Mouse (Mus musculus): Measurements from ENCODE around the gene Vwa3b. TPM values are rescaled to one million over a fixed set of nuclear protein-coding genes. Genes with fewer than 3 reads are reported as not detected.

Vwa3b gene
- polyA plus RNA-seq, 1 experiment from 2014 or later: 0.80 TPM

DNA sequence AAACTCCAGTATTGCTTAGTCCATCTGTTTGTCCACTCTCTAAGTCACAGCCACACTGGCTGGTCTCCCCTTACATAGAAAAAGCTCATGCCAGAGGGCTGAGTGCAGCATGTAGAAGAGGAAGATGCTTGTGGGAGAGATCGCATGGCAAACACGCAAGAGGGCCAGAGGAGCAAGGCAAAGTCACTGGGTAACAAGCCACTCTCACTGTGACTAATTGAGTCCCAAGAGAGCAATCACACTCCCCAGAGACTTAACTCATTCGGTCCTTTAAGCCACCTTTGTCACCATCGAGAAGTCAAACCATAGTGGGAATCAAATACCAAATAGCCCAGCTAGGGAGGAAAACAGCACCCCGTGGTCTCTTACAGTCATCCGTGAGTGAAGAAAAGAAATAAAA is 38.2 kb upstream of the Vwa3b start:
- no peak overlapping the region for H3K27ac ChIP-seq (ENCODE audit: low read depth, low read length)
- no peak overlapping the region for H3K9ac ChIP-seq (ENCODE audit: low read depth, low read length)
- ATAC-seq (ENCODE audit: low FRiP score): no peak
- no peaks in the 10 kb centered on the region for H3K27me3 ChIP-seq (ENCODE audit: control insufficient read depth, insufficient read depth, low read length)
- H3K4me1 ChIP-seq (replicated peaks; ENCODE audit: control insufficient read depth, insufficient read depth, low read length): no peaks in the 10 kb centered on the region
- no peaks in the 10 kb centered on the region for H3K9me3 ChIP-seq (ENCODE audit: control insufficient read depth, low read length)
- H3K36me3 ChIP-seq (ENCODE audit: control insufficient read depth, insufficient read depth, low read length): no peaks in the 10 kb centered on the region
- H3K4me2 ChIP-seq (replicated peaks; ENCODE audit: low read depth, low read length): no peak overlapping the region
- WGBS: 85% methylated on average over 6 of the region's 6 CpGs
- no peak for DNase-seq (ENCODE audit: low spot score)
- no peak overlapping the region for H3K4me3 ChIP-seq (ENCODE audit: low read depth, low read length)

DNA sequence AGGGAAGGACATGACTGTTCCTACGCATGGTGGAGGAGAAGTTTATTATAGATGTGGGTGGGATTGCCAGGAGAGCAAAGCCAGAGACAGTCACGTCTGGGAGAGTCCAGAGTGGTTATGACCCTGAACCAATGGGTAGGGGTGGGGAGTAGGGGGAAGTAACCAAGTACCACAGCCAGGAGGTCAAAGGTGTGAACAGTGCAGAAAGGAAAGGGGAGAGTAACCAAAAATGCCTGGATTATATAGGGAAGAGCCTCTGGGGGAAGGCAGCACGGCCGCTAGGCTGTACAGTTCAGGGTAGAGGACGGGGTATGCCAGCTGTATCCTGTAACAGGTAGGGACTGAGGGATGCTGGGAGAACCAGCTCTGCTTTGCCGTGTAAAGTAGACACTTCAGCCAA is 37.8 kb upstream of the Vwa3b start:
- ATAC-seq (ENCODE audit: low FRiP score) (no peak), DNase-seq (ENCODE audit: low spot score) (no peak)
- Histone ChIP-seq H3K27me3 (ENCODE audit: control insufficient read depth, insufficient read depth, low read length) (no peaks in the 10 kb centered on the region), H3K4me3 (ENCODE audit: low read depth, low read length) (no peak overlapping the region), H3K9me3 (ENCODE audit: control insufficient read depth, low read length) (no peaks in the 10 kb centered on the region), H3K27ac (ENCODE audit: low read depth, low read length) (no peak overlapping the region), H3K4me1 (replicated peaks; ENCODE audit: control insufficient read depth, insufficient read depth, low read length) (no peaks in the 10 kb centered on the region), H3K36me3 (ENCODE audit: control insufficient read depth, insufficient read depth, low read length) (no peaks in the 10 kb centered on the region), H3K4me2 (replicated peaks; ENCODE audit: low read depth, low read length) (no peak overlapping the region), H3K9ac (ENCODE audit: low read depth, low read length) (no peak overlapping the region)
- WGBS: 84% methylated on average over 6 of the region's 6 CpGs

DNA sequence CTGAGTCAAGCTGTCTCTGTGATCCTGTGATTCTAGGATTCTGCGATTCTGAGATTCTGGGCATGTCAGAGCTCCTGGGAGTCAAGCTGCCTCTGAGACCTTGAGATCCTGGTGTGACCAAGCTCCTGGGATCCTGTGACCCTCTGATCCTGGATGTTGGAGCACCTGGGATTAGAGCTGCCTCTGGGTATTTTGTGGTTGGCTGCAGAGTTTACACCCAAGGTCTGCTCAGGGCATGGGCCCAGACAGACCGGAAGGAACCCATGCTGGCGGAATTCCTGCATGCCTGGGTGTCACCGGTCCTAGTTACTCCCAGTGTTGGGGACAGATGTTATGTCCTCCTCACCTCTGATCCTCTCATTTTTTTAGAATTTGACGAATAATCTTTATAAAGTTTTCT is 32.1 kb upstream of the Vwa3b start:
- ATAC-seq (ENCODE audit: low FRiP score) (no peak), DNase-seq (ENCODE audit: low spot score) (no peak)
- H3K27me3 ChIP-seq (ENCODE audit: control insufficient read depth, insufficient read depth, low read length): no peaks in the 10 kb centered on the region
- no peak overlapping the region for H3K4me2 ChIP-seq (replicated peaks; ENCODE audit: low read depth, low read length)
- H3K36me3 ChIP-seq (ENCODE audit: control insufficient read depth, insufficient read depth, low read length): no peaks in the 10 kb centered on the region
- WGBS: 91% methylated on average over 5 of the region's 5 CpGs
- no peak overlapping the region for H3K9ac ChIP-seq (ENCODE audit: low read depth, low read length)
- H3K27ac ChIP-seq (ENCODE audit: low read depth, low read length): no peak overlapping the region
- no peaks in the 10 kb centered on the region for H3K4me1 ChIP-seq (replicated peaks; ENCODE audit: control insufficient read depth, insufficient read depth, low read length)
- H3K9me3 ChIP-seq (ENCODE audit: control insufficient read depth, low read length): no peaks in the 10 kb centered on the region
- H3K4me3 ChIP-seq (ENCODE audit: low read depth, low read length): no peak overlapping the region

DNA sequence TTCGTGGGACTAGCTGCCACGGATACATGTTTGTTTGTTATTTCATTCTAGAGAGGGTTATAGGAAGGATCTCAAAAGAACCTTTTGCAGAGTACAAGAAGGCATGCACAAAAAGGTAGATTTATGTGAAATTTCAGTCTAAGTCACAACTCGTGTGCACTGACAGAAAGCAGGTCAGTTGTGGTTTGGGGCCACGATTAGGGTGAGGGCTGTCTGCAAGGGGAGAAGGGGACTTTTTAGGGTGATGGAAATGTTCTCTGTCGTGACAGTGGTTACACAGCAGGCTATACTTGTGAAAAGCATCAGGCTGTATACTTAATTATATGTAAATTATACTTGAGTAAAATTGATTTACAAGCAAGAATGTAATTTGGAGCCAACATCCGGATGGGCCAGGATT is 30.6 kb upstream of the Vwa3b start:
- no peak overlapping the region for H3K27ac ChIP-seq (ENCODE audit: low read depth, low read length)
- no peak overlapping the region for H3K4me2 ChIP-seq (replicated peaks; ENCODE audit: low read depth, low read length)
- no peak overlapping the region for H3K9ac ChIP-seq (ENCODE audit: low read depth, low read length)
- H3K36me3 ChIP-seq (ENCODE audit: control insufficient read depth, insufficient read depth, low read length): no peaks in the 10 kb centered on the region
- ATAC-seq (ENCODE audit: low FRiP score) (no peak), DNase-seq (ENCODE audit: low spot score) (no peak)
- WGBS: 79% methylated on average over 6 of the region's 6 CpGs
- no peaks in the 10 kb centered on the region for H3K27me3 ChIP-seq (ENCODE audit: control insufficient read depth, insufficient read depth, low read length)
- H3K9me3 ChIP-seq (ENCODE audit: control insufficient read depth, low read length): no peaks in the 10 kb centered on the region
- no peaks in the 10 kb centered on the region for H3K4me1 ChIP-seq (replicated peaks; ENCODE audit: control insufficient read depth, insufficient read depth, low read length)
- no peak overlapping the region for H3K4me3 ChIP-seq (ENCODE audit: low read depth, low read length)

DNA sequence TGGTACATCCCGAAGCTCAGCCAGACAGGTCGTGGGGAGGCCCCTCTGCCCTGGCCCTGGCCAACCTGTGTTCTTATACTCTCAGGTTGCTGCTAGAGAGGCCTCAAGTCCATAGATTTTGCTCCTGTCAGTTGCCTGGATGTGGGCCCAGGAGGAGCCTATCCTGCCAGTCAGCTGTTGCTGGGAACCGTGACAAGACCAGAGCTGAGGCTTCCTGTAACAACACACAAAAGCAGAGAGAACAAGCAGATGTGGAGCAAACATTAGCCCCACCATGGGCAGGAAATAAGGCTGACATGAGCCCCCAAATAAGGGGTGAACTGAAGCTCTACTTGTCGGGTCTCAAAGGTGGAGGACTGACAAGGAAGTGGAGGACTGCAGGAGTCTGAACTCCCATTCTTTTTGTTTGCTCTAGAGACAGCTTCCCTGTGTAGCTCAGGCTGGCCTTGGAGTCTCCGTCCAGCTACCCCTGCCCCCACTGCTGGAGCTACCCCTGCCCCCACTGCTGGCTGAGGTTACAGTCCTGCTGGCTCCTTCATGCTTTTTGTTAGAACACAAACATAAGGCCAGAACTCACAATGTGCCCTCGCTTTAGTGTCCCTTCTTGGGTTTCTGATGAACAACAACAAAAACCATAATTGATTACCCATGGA is 29.7 kb upstream of the Vwa3b start:
- Histone ChIP-seq H3K36me3 (ENCODE audit: control insufficient read depth, insufficient read depth, low read length) (no peaks in the 10 kb centered on the region), H3K4me2 (replicated peaks; ENCODE audit: low read depth, low read length) (no peak overlapping the region), H3K4me1 (replicated peaks; ENCODE audit: control insufficient read depth, insufficient read depth, low read length) (no peaks in the 10 kb centered on the region), H3K27ac (ENCODE audit: low read depth, low read length) (no peak overlapping the region), H3K9me3 (ENCODE audit: control insufficient read depth, low read length) (no peaks in the 10 kb centered on the region), H3K27me3 (ENCODE audit: control insufficient read depth, insufficient read depth, low read length) (no peaks in the 10 kb centered on the region), H3K4me3 (ENCODE audit: low read depth, low read length) (no peak overlapping the region), H3K9ac (ENCODE audit: low read depth, low read length) (no peak overlapping the region)
- ATAC-seq (ENCODE audit: low FRiP score) (no peak), DNase-seq (ENCODE audit: low spot score) (no peak)
- 50% methylated on average over 6 of the region's 6 CpGs for WGBS

DNA sequence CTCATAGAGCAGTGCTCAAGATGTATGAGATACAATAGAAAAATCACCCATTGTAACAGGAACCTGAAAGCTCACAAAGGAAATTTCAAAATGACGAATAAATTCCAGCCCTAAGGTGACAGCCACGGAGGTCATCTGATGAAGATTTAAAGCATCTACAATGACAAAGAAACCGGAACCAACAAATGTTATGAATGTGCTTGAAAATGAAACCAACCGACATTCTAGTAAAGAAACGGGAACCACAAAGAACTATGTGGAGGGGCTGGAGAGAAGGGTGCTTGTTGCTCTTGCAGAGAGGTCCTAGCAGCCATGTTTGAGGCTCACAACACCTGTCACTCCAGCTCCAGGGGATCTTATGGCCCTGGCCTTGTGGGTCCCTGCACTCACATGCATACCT is 26.1 kb upstream of the Vwa3b start:
- no peaks in the 10 kb centered on the region for H3K9me3 ChIP-seq (ENCODE audit: control insufficient read depth, low read length)
- H3K4me1 ChIP-seq (replicated peaks; ENCODE audit: control insufficient read depth, insufficient read depth, low read length): no peaks in the 10 kb centered on the region
- WGBS: 87% methylated on average over 5 of the region's 5 CpGs
- no peak overlapping the region for H3K27ac ChIP-seq (ENCODE audit: low read depth, low read length)
- no peak for DNase-seq (ENCODE audit: low spot score)
- H3K4me2 ChIP-seq (replicated peaks; ENCODE audit: low read depth, low read length): no peak overlapping the region
- no peaks in the 10 kb centered on the region for H3K27me3 ChIP-seq (ENCODE audit: control insufficient read depth, insufficient read depth, low read length)
- no peak overlapping the region for H3K4me3 ChIP-seq (ENCODE audit: low read depth, low read length)
- no peak overlapping the region for H3K9ac ChIP-seq (ENCODE audit: low read depth, low read length)
- H3K36me3 ChIP-seq (ENCODE audit: control insufficient read depth, insufficient read depth, low read length): no peaks in the 10 kb centered on the region
- ATAC-seq (ENCODE audit: low FRiP score): no peak

DNA sequence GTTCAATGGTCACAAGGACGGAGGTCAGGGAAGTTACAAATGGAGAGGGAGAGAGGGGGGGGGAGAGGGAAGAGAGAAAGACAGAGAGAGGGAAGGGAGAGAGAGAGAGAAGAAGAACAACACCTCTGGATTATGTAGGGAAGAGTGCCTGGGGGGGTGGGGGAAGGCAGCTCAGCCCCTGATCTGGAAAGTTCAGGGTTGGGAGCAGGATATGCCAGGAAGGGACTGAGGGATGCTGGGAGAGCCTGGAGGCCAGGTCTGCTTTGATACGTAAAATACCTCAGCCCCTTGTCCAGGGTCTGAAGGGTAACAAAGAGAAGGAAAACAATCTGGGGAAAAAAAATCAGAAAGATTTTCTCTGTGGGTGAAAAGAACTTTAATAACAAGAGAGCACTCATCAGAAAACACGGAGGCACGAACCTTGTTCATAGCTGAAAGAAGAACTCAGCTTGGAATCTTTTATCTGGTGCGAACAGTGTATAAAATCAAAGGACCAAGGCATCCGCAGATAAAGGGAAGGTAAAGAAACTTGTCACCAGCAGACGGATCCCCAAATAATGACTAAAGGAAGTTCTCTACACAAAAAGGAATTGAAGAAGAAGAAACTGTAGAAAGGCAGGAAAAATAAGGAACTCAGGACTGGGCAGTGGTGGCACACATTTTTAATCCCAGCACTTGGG is 24.6 kb upstream of the Vwa3b start:
- no peak overlapping the region for H3K4me2 ChIP-seq (replicated peaks; ENCODE audit: low read depth, low read length)
- 35% methylated on average over 7 of the region's 7 CpGs for WGBS
- H3K27ac ChIP-seq (ENCODE audit: low read depth, low read length): no peak overlapping the region
- H3K9me3 ChIP-seq (ENCODE audit: control insufficient read depth, low read length): no peaks in the 10 kb centered on the region
- no peaks in the 10 kb centered on the region for H3K4me1 ChIP-seq (replicated peaks; ENCODE audit: control insufficient read depth, insufficient read depth, low read length)
- no peaks in the 10 kb centered on the region for H3K36me3 ChIP-seq (ENCODE audit: control insufficient read depth, insufficient read depth, low read length)
- H3K27me3 ChIP-seq (ENCODE audit: control insufficient read depth, insufficient read depth, low read length): no peaks in the 10 kb centered on the region
- ATAC-seq (ENCODE audit: low FRiP score) (no peak), DNase-seq (ENCODE audit: low spot score) (no peak)
- H3K4me3 ChIP-seq (ENCODE audit: low read depth, low read length): no peak overlapping the region
- H3K9ac ChIP-seq (ENCODE audit: low read depth, low read length): no peak overlapping the region

DNA sequence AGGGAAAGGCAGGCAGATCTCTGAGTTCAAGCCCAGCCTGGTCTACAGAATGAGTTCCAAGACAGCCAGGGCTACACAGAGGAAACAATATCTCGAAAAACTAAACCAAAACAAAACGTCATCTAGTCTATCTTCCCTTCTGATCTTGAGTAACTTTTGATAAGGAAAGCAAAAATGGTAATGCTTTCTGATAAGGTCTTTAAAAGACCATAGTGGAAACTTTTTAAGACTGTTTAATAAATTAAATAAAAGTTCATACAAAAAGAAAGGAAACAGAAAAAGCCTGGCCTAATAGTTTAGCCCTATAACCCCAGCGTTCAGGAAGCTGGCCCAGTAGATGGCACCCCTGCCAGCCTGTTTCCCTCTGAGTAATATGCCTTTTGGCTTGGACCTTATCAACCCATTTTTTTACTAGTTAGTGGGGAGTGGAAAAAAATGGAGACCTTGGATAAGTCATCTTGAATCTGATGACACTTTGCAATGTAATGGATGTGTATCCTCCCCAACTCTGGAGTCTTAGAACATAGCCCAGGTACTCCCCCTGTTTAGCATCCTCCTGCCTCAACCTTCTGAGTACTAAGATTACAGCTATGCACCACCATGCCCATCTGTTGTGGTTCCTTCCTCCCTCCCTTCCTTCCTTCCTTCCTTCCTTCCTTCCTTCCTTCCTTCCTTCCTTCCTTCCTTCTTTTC is 23.9 kb upstream of the Vwa3b start:
- WGBS: 77% methylated on average over 3 of the region's 3 CpGs
- no peak overlapping the region for H3K4me2 ChIP-seq (replicated peaks; ENCODE audit: low read depth, low read length)
- no peak overlapping the region for H3K4me3 ChIP-seq (ENCODE audit: low read depth, low read length)
- H3K27me3 ChIP-seq (ENCODE audit: control insufficient read depth, insufficient read depth, low read length): no peaks in the 10 kb centered on the region
- H3K9ac ChIP-seq (ENCODE audit: low read depth, low read length): no peak overlapping the region
- DNase-seq (ENCODE audit: low spot score) (no peak), ATAC-seq (ENCODE audit: low FRiP score) (no peak)
- H3K4me1 ChIP-seq (replicated peaks; ENCODE audit: control insufficient read depth, insufficient read depth, low read length): no peaks in the 10 kb centered on the region
- no peaks in the 10 kb centered on the region for H3K9me3 ChIP-seq (ENCODE audit: control insufficient read depth, low read length)
- H3K27ac ChIP-seq (ENCODE audit: low read depth, low read length): no peak overlapping the region
- no peaks in the 10 kb centered on the region for H3K36me3 ChIP-seq (ENCODE audit: control insufficient read depth, insufficient read depth, low read length)

DNA sequence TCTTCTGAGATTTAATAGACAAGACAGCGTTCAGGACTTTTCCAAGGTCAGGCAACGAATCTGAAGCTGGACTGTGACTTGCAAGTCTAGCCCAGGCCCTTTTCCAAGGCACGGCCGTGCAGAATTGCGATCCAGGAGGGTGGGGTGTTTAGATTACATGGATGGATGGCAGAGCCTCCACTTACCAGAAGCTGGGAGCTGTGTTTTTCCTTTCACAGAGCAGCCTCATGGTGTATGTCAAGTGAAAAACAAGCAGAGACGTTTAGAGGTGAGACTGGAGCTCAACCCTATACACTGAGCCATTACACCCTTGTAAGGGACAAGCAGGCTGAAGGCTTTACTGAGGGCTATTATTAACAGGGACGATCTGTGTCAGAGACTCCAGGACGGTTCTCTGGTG is 21.9 kb upstream of the Vwa3b start:
- no peaks in the 10 kb centered on the region for H3K36me3 ChIP-seq (ENCODE audit: control insufficient read depth, insufficient read depth, low read length)
- no peak overlapping the region for H3K4me3 ChIP-seq (ENCODE audit: low read depth, low read length)
- ATAC-seq (ENCODE audit: low FRiP score) (no peak), DNase-seq (ENCODE audit: low spot score) (no peak)
- no peak overlapping the region for H3K9ac ChIP-seq (ENCODE audit: low read depth, low read length)
- no peaks in the 10 kb centered on the region for H3K9me3 ChIP-seq (ENCODE audit: control insufficient read depth, low read length)
- H3K27ac ChIP-seq (ENCODE audit: low read depth, low read length): no peak overlapping the region
- no peaks in the 10 kb centered on the region for H3K4me1 ChIP-seq (replicated peaks; ENCODE audit: control insufficient read depth, insufficient read depth, low read length)
- no peak overlapping the region for H3K4me2 ChIP-seq (replicated peaks; ENCODE audit: low read depth, low read length)
- no peaks in the 10 kb centered on the region for H3K27me3 ChIP-seq (ENCODE audit: control insufficient read depth, insufficient read depth, low read length)
- 84% methylated on average over 8 of the region's 8 CpGs for WGBS
